Comparison of ENCODE assay signal across 8 mouse cellular contexts in genomic region chr4:48051086-48051673, GRCm38 (mm10). TPM values are rescaled to one million over a fixed set of nuclear protein-coding genes. Genes with fewer than 3 reads are reported as not detected.
A peak's percentile ranks its signal among the peaks of the same experiment; 100 is the strongest.
DNase-seq lines count a peak whose midpoint lies in the region; ATAC-seq and TF ChIP-seq lines count a peak whose summit lies in the region.

No protein-coding gene starts in this region.

- no peak overlapping the region for H3K27ac ChIP-seq in heart, embryonic 16.5 days (ENCODE audit: low read length)
- no peak overlapping the region for H3K27ac ChIP-seq in heart, adult 2 months
- H3K27ac ChIP-seq in embryonic facial prominence, embryonic 11.5 days (replicated peaks; ENCODE audit: low read depth, low read length) = no peak overlapping the region
- no peak overlapping the region for H3K27ac ChIP-seq in hindbrain, embryonic 13.5 days
- H3K27ac ChIP-seq in midbrain, embryonic 12.5 days (replicated peaks) = no peak overlapping the region

- no peak for TF ChIP-seq POLR2A in heart, adult 2 months (IDR thresholded peaks at IDR 0.05; ENCODE audit: insufficient read depth, low read depth, low read length)

- no peak overlapping the region for H3K9ac ChIP-seq in heart, embryonic 16.5 days (ENCODE audit: low read length)
- no peak overlapping the region for H3K9ac ChIP-seq in heart, adult 2 months (ENCODE audit: low read depth, low read length)
- peak overlapping the region; percentile 47; the same call in 1 of the 2 replicates for H3K9ac ChIP-seq in embryonic facial prominence, embryonic 11.5 days (replicated peaks; ENCODE audit: low read length)
- H3K9ac ChIP-seq in hindbrain, embryonic 13.5 days = peak overlapping the region; percentile 58; the same call in 1 of the 2 replicates
- H3K9ac ChIP-seq in midbrain, embryonic 12.5 days (replicated peaks) = peak overlapping the region; percentile 37; the same call in 1 of the 2 replicates

- intact Hi-C loops in heart, adult 2 months (cut with DNase I) = no loop called here

- no peak for TF ChIP-seq EP300 in heart, adult 2 months (IDR thresholded peaks at IDR 0.05; ENCODE audit: insufficient read depth, low read depth, low read length)

- no peak for ATAC-seq in heart, embryonic 16.5 days (replicated peaks; ENCODE audit: extremely low read depth, insufficient read depth, low FRiP score)
- ATAC-seq in embryonic facial prominence, embryonic 11.5 days (replicated peaks; ENCODE audit: insufficient number of reproducible peaks, low FRiP score, low TSS enrichment, low read depth) = 0 out of 2 replicates have a peak, but pooled peaks have one; percentile 4
- no peak for ATAC-seq in hindbrain, embryonic 13.5 days (ENCODE audit: low FRiP score)
- peak; percentile 45; the same call in 1 of the 2 replicates for ATAC-seq in midbrain, embryonic 12.5 days (ENCODE audit: low FRiP score, low read depth)

- H3K4me3 ChIP-seq in heart, embryonic 16.5 days (ENCODE audit: low read length) = peak overlapping the region; percentile 59
- no peak overlapping the region for H3K4me3 ChIP-seq in heart, adult 2 months
- H3K4me3 ChIP-seq in embryonic facial prominence, embryonic 11.5 days (ENCODE audit: low read depth, low read length) = peak overlapping the region; percentile 35
- H3K4me3 ChIP-seq in hindbrain, embryonic 13.5 days = peak overlapping the region; percentile 35
- peak overlapping the region; percentile 39 for H3K4me3 ChIP-seq in midbrain, embryonic 12.5 days

- no peak for DNase-seq in heart, adult 2 months
- no peak for DNase-seq in embryonic facial prominence, embryonic 11.5 days (ENCODE audit: low spot score)
- DNase-seq in adrenal gland, adult 8-10 months = no peak
- DNase-seq in gastrocnemius, adult 18-20 months (ENCODE audit: low spot score) = no peak
- no peak for DNase-seq in urinary bladder, postnatal 10 days (ENCODE audit: low spot score)

- H3K36me3 ChIP-seq in heart, embryonic 16.5 days (ENCODE audit: control insufficient read depth, insufficient read depth) = no peaks in the 10 kb centered on the region
- no peaks in the 10 kb centered on the region for H3K36me3 ChIP-seq in heart, adult 2 months (ENCODE audit: control insufficient read depth, insufficient read depth, low read length)
- no peaks in the 10 kb centered on the region for H3K36me3 ChIP-seq in embryonic facial prominence, embryonic 11.5 days (replicated peaks; ENCODE audit: control insufficient read depth, insufficient read depth, low read depth, low read length)
- H3K36me3 ChIP-seq in hindbrain, embryonic 13.5 days = no peaks in the 10 kb centered on the region
- H3K36me3 ChIP-seq in midbrain, embryonic 12.5 days = no peaks in the 10 kb centered on the region

- 18% methylated on average over 19 of the region's 19 CpGs for WGBS in heart, embryonic 16.5 days
- whole genome bisulfite sequencing in heart, adult 2 months = 49% methylated on average over 19 of the region's 19 CpGs
- 11% methylated on average over 19 of the region's 19 CpGs for WGBS in embryonic facial prominence, embryonic 11.5 days
- WGBS in hindbrain, embryonic 13.5 days = 16% methylated on average over 19 of the region's 19 CpGs
- WGBS in midbrain, embryonic 12.5 days = 18% methylated on average over 19 of the region's 19 CpGs

- no peaks in the 10 kb centered on the region for H3K79me2 ChIP-seq in heart, adult 2 months (replicated peaks; ENCODE audit: control insufficient read depth, insufficient read depth, low read length)

- no peak for TF ChIP-seq CTCF in heart, adult 2 months (IDR thresholded peaks at IDR 0.05)

- no peaks in the 10 kb centered on the region for H3K9me3 ChIP-seq in heart, embryonic 16.5 days (replicated peaks; ENCODE audit: control insufficient read depth, low read length)
- no peaks in the 10 kb centered on the region for H3K9me3 ChIP-seq in embryonic facial prominence, embryonic 11.5 days (replicated peaks; ENCODE audit: control insufficient read depth, low read length)
- H3K9me3 ChIP-seq in hindbrain, embryonic 13.5 days = no peaks in the 10 kb centered on the region
- H3K9me3 ChIP-seq in midbrain, embryonic 12.5 days = no peaks in the 10 kb centered on the region

- H3K27me3 ChIP-seq in heart, embryonic 16.5 days (ENCODE audit: control insufficient read depth, insufficient read depth, low read length) = peaks cover 65% of the 10 kb centered on the region
- H3K27me3 ChIP-seq in heart, adult 2 months (ENCODE audit: control insufficient read depth, insufficient read depth, low read length) = peaks cover 6% of the 10 kb centered on the region
- H3K27me3 ChIP-seq in embryonic facial prominence, embryonic 11.5 days (ENCODE audit: control insufficient read depth, insufficient read depth, low read length) = peaks cover 66% of the 10 kb centered on the region
- H3K27me3 ChIP-seq in hindbrain, embryonic 13.5 days = peaks cover 91% of the 10 kb centered on the region
- H3K27me3 ChIP-seq in midbrain, embryonic 12.5 days = peaks cover 83% of the 10 kb centered on the region

- H3K4me1 ChIP-seq in heart, embryonic 16.5 days (ENCODE audit: control insufficient read depth, insufficient read depth, low read length) = peaks cover 28% of the 10 kb centered on the region
- no peaks in the 10 kb centered on the region for H3K4me1 ChIP-seq in heart, adult 2 months (ENCODE audit: control insufficient read depth, insufficient read depth, low read length)
- H3K4me1 ChIP-seq in embryonic facial prominence, embryonic 11.5 days (ENCODE audit: control insufficient read depth, insufficient read depth, low read length) = peaks cover 17% of the 10 kb centered on the region
- H3K4me1 ChIP-seq in hindbrain, embryonic 13.5 days (replicated peaks) = peaks cover 43% of the 10 kb centered on the region
- H3K4me1 ChIP-seq in midbrain, embryonic 12.5 days = peaks cover 40% of the 10 kb centered on the region

- peak overlapping the region; percentile 89 for H3K4me2 ChIP-seq in heart, embryonic 16.5 days (ENCODE audit: low read depth, low read length)
- H3K4me2 ChIP-seq in embryonic facial prominence, embryonic 11.5 days (ENCODE audit: low read depth, low read length) = peak overlapping the region; percentile 59
- peak overlapping the region; percentile 57 for H3K4me2 ChIP-seq in hindbrain, embryonic 13.5 days
- peak overlapping the region; percentile 63 for H3K4me2 ChIP-seq in midbrain, embryonic 12.5 days (replicated peaks)

RNA-seq across cellular contexts. Expression of gene Nr4a3, which starts 6.2 kb away (rescaled TPM):
- polyA plus RNA-seq in heart, embryonic 16.5 days (2015; fragmentation: Nextera tagmentation; extraction: Ambion mirVana) = 0.13 and 0.24 TPM in 2 replicates
- total RNA-seq in heart, adult 2 months (2021) = 1 to 10 TPM; 5.3 to 6.7 TPM
- polyA plus RNA-seq in heart, adult 2 months (2012; rRNA removed) = 0.73 and 1.7 TPM in 2 replicates
- polyA plus RNA-seq in embryonic facial prominence, embryonic 11.5 days (2014; fragmentation: Nextera tagmentation; extraction: Ambion mirVana) = 0.20 and 0.25 TPM in 2 replicates
- polyA plus RNA-seq in hindbrain, embryonic 13.5 days (2015; fragmentation: Nextera tagmentation; extraction: Ambion mirVana) = 1.8 and 2.4 TPM in 2 replicates
- polyA plus RNA-seq in midbrain, embryonic 12.5 days (2016; fragmentation: Nextera tagmentation; extraction: Ambion mirVana) = 0.48 and 0.83 TPM in 2 replicates
- 10 to 100 TPM; 49.4 to 74.0 (median 59.3) TPM for total RNA-seq in adrenal gland, adult 8-10 months (2022)
- total RNA-seq in gastrocnemius, adult 18-20 months (2021) = 10 to 100 TPM in 1 of 2 experiments, 1 to 10 TPM in 1; 9.8 to 56.7 TPM

Comparison
In these comparisons a context has a peak if more than half of its experiments do, and no peak if none do; other contexts are left out.
1. ATAC-seq: peak in embryonic facial prominence, embryonic 11.5 days (single experiment) and midbrain, embryonic 12.5 days (single experiment); none in heart, embryonic 16.5 days (single experiment) and hindbrain, embryonic 13.5 days (single experiment).
2. H3K9ac ChIP-seq: peak in embryonic facial prominence, embryonic 11.5 days (single experiment), hindbrain, embryonic 13.5 days (single experiment) and midbrain, embryonic 12.5 days (single experiment); none in heart, embryonic 16.5 days (single experiment) and heart, adult 2 months (single experiment).
3. Peak in every context shown above with its lines, with median percentiles within 50 percentile points of each other: H3K4me2 ChIP-seq.